Mouse (Mus musculus): ENCODE data around the gene Plxnb2.

Gene Plxnb2

GRCm38 (mm10) chr15:89179630-89179964 is 991 bp downstream of the Plxnb2 start:
- DNase-seq (ENCODE audit: low spot score), result peak; percentile 37

GRCm38 (mm10) chr15:89178954-89179629 is 1.5 kb downstream of the Plxnb2 start:
- DNase-seq (ENCODE audit: low spot score), result peak; percentile 83

DNA sequence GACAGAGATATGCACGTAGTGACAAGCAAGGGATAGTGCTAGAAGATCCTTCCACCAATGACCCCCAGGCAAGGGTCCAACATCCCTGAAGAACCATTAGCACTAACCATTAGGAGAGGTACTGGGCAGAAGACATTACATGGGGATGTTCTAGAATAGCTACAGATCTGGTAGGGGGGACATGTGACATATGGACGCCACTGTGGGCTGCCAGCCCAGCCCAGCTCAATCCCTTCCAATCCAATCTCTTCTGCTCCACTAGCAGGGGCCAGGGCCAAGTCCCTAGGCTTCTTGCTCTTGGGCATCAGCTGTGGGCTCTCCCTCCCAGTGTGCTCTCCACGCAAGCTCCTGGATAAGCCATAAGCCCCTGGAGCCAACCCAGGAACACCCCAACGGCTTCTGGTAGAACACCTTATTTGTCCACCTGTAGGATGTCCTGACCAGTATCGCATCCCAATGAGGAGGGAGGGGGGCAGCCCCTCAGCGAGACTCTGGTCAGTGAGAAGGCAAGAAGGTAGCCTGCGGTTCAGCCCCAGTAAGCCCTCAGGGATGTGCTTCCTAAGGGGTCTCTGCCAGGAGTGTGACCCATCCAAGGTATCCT is 2.2 kb downstream of the Plxnb2 start:
- DNase-seq (ENCODE audit: low spot score), result no peak

DNA sequence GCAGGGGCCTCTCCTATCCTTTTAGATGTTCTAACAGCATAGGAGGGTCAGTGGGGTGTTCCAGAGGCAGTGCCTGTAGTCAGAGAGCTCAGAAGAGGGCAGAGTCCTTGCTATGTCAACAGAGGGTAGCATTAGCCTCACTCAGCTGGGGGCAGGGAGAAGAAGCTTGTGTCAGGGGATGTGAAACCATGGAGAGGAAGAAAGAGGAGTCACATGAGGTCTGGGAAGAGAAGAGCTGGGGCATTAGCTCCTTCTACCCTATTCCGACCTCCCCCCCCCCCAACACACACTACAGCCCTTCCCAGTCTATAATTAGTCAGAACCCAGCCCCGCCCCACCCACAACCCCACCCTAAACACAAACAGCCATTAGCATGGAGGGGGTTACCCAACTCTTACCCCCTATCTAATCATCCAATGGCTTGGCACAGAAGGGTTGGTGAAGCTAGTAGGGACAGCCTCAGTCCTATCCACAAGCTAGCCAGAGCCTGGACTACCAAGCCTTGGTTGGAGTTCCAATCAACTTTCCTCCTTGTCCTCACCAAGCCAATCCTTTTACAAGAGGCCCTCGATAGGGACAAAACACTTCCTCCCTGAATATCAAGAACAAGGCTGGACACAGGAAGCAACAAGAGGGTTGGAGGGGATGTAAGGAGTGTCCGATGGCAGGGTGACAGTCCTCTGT is 2.9 kb downstream of the Plxnb2 start:
- DNase-seq (ENCODE audit: low spot score), result no peak

DNA sequence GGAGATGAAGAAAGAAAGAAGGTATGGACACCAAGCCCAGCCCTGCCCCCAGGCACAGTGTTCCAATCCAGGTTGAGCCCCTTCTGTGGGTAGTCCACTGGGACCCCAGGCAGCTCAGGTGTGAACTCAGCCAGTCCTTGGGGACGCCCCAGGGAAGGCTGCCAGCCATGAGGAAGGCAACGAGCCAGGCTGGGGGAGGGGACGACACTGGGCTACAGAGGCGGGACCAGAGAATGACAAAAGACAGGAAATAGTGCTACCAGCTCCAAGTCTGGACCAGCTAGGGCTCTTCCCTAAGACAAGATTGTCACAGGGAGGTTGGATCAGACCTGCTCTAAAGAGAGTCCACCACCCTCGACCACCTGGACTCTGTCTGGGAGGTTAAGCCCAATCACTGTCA is 3.5 kb downstream of the Plxnb2 start:
- DNase-seq (ENCODE audit: low spot score), result no peak

DNA sequence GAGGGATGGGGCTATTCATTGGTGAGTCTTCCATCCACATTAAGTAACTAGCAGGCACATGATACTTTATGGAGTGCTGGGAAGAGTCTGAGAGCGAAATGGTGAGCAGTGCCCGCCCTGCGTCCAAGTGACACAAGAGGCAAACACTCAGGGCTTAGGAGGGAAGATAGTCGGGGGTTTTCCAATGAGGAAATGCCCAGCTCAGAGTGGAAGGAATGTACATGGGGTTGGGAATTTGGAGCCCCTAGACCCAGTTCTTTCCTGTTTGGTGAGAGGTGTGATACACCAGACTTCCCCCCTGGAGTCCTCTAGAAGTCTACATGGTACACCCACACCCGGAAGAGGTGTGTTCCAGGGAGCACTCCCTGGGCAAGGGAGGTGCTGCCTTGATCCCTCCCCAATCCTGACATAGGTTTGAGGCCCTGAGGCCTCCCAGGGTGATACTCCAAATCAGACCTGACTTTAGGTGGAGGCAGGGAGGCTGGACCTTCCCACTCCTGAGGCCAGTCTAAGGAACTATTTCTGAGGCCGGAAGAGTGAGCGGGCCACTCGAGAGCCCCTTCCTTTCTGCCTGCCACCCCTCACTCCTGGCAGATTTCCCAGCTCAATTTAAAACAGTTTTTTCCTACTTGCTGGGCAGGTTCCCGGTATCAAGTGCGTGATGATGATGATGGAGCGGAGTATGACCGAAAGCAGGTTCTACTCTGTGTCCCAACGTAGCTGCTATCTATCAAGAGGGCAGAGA is 5.0 kb downstream of the Plxnb2 start:
- DNase-seq (ENCODE audit: low spot score), result no peak

- no peak for DNase-seq (ENCODE audit: low spot score)
These were observed 5.7 kb downstream of the Plxnb2 start for GRCm38 (mm10) chr15:89174889-89175339.

DNA sequence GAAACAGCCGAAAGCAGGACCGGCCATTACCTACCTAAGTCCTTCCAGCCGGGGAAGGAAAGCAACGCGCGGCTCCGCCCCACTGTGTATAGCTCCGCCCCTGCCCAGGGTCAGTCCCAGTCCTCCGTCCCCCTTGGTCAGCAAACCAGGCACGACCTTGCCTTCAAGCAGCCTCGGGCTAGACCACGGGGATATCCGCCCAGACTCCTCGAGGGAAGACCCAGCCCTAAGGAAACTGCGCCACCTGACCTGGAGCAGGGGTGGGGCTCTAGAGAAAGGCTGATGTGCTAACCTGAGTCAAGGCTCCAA is 6.7 kb downstream of the Plxnb2 start:
- DNase-seq (ENCODE audit: low spot score), result peak; percentile 85

GRCm38 (mm10) chr15:89173024-89173905 is 7.3 kb downstream of the Plxnb2 start:
- peak; percentile 69 for DNase-seq (ENCODE audit: low spot score)

GRCm38 (mm10) chr15:89172276-89172935 is 8.2 kb downstream of the Plxnb2 start:
- no peak for DNase-seq (ENCODE audit: low spot score)

- no peak for DNase-seq (ENCODE audit: low spot score)
These were observed 9.0 kb downstream of the Plxnb2 start for GRCm38 (mm10) chr15:89171526-89172051.

DNA sequence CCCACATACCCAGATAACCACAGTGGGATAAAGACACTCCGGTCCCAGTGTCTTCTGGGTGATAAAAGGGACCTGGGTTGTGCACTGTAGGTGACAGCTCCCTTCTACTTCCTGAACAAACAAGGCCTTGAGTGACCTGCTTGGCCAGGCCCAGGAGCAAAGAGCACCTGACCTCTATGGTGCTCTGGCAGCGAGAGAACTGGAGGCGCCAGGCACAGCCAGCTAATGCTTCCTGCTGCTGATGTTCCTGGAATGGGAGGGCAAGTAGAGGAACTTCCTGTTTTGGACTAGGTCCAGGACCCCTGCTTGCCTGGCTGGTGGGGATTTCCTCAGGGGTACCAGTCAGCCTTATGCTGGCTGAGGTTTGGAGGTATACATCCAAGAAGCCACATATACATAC is 10.5 kb downstream of the Plxnb2 start:
- DNase-seq (ENCODE audit: low spot score), result no peak

DNA sequence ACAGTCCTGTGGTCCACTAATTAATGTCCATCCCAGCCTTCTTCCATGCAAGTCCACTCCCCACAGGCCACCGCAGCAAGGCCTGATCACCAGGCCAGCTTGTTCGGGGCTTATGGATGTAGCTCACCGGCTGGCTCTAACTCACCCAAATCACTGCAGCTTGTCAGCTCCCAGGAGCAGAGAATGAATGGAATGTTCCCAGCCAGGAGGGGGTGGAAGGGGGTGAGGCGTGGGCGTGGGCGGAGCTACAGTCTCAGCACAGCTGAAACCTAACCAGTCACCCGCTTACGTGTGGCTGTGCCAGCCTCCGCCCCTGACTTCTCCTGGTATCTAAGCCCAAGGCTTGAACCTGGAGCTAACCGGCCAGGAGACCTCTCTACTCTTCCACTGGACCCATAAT is 11.2 kb downstream of the Plxnb2 start:
- peak; percentile 90 for DNase-seq (ENCODE audit: low spot score)

DNA sequence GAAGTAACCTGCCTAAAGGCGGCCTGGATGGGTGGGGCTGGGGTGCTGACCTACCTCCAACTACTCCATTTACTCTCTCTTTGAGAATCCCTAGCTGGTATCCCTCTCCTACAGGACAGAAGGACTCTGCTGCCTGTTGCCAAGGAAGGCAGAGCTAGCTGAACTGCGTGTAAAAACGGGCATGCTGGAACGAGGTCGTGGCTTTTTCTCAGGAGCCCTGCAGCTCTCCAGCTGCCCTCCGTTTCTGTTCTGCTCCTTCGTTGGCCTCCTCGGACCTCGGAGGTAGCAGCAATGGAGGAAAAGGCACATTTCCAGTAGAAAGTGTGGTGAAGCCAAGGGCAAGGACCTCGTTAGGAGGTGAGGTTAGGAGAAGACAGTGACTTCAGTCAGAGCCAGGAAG is 11.7 kb downstream of the Plxnb2 start:
- no peak for DNase-seq (ENCODE audit: low spot score)

GRCm38 (mm10) chr15:89165478-89165877 is 15.1 kb downstream of the Plxnb2 start:
- DNase-seq (ENCODE audit: low spot score), result no peak

- no peak for DNase-seq (ENCODE audit: low spot score)
These were observed 19.2 kb downstream of the Plxnb2 start for GRCm38 (mm10) chr15:89161397-89161796.

DNA sequence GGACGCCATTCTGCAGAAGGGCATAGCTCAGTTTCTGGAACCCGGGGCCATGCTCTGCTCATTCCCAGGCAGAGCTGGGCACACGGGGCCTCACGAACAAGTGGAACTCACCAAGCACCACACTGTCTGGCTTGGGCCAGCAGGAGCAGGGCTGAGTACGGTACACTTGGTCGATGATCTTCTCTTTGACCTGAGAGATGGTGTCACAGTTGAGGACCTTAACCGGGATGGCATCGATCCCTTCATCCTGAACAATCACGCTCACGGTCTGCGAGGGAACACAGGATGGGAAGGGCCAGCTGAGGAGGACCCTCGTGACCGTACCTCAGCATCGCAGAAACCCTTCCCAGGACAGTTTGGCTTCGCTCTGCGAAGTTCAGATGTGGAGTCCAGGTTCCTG is 22.1 kb downstream of the Plxnb2 start:
- no peak for DNase-seq (ENCODE audit: low spot score)

GRCm38 (mm10) chr15:89157954-89158353 is 22.6 kb downstream of the Plxnb2 start:
- peak; percentile 87 for DNase-seq (ENCODE audit: low spot score)

- DNase-seq (ENCODE audit: low spot score), result peak; percentile 79
These were observed 28.3 kb downstream of the Plxnb2 start for GRCm38 (mm10) chr15:89152312-89152711.

GRCm38 (mm10) chr15:89150041-89150390 is 30.6 kb downstream of the Plxnb2 start:
- peak; percentile 74 for DNase-seq (ENCODE audit: low spot score)

Data from embryo, embryonic 10.5 days (tissue).